In the genomic region with DNA sequence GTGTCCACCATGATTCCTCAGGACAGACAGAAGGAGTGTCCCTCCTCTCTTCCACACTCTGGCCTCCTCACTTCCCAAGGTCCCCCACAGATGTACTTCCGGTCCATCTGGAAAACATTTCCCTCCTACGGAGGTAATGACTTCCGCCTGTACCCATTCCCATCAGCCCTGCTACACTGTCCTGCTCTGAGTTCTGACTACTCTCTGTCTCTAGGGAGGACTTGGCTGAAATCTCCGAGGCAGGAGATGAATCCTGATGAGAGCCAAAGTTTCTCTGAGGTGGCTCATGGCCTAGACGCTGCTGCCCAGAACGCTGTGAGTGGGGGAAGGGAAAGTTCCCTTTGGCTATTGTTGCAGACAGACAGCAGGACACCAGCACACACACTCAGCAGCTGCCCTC, we compare ENCODE assay signal across 11 mouse cellular contexts. TPM values are rescaled to one million over a fixed set of nuclear protein-coding genes. Genes with fewer than 3 reads are reported as not detected.
DNase-seq lines count a peak whose midpoint lies in the region; ATAC-seq lines count a peak whose summit lies in the region.
"Had no signal": no experiment of that assay in that cellular context is flagged by ENCODE, and none has a peak within 500 bp of the region (broad histone marks: within the 10 kb centered on the region; RNA-seq: fewer than 3 reads in every experiment).

No protein-coding gene starts in this region.

- peaks cover 18% of the 10 kb centered on the region for H3K27me3 ChIP-seq in embryonic facial prominence, embryonic 10.5 days (replicated peaks; ENCODE audit: low read depth, poor library complexity, severe bottlenecking)
- H3K27me3 ChIP-seq in hindbrain, embryonic 15.5 days, result peaks cover 9% of the 10 kb centered on the region; the same call in 1 of the 2 replicates
- peaks cover 4% of the 10 kb centered on the region for H3K27me3 ChIP-seq in neural tube, embryonic 11.5 days (ENCODE audit: control insufficient read depth, insufficient read depth, low read length)

- no peak for ATAC-seq in hindbrain, embryonic 15.5 days (ENCODE audit: low FRiP score, low read depth)
- ATAC-seq in neural tube, embryonic 11.5 days (ENCODE audit: insufficient read depth, low FRiP score, low TSS enrichment), result no peak
- ATAC-seq in erythroblast, adult 5-6 weeks (replicated peaks; ENCODE audit: low FRiP score, poor library complexity, severe bottlenecking), result no peak

- H3K4me1 ChIP-seq in embryonic facial prominence, embryonic 10.5 days, result peaks cover 52% of the 10 kb centered on the region
- H3K4me1 ChIP-seq in hindbrain, embryonic 15.5 days (replicated peaks), result peaks cover 36% of the 10 kb centered on the region
- peaks cover 28% of the 10 kb centered on the region for H3K4me1 ChIP-seq in neural tube, embryonic 11.5 days (ENCODE audit: control insufficient read depth, insufficient read depth, low read length)

- H3K36me3 ChIP-seq in embryonic facial prominence, embryonic 10.5 days (replicated peaks), result no peaks in the 10 kb centered on the region
- no peaks in the 10 kb centered on the region for H3K36me3 ChIP-seq in hindbrain, embryonic 15.5 days
- no peaks in the 10 kb centered on the region for H3K36me3 ChIP-seq in neural tube, embryonic 11.5 days (ENCODE audit: control insufficient read depth, insufficient read depth, low read length)
- H3K36me3 ChIP-seq: lung, embryonic 15.5 days had no signal

- H3K4me3 ChIP-seq in embryonic facial prominence, embryonic 10.5 days, result peak overlapping the region; percentile 33; the same call in 1 of the 2 replicates
- no peak overlapping the region for H3K4me3 ChIP-seq in hindbrain, embryonic 15.5 days
- no peak overlapping the region for H3K4me3 ChIP-seq in neural tube, embryonic 11.5 days (ENCODE audit: low read depth, low read length)
- H3K4me3 ChIP-seq: lung, embryonic 15.5 days had no signal

- H3K4me2 ChIP-seq in hindbrain, embryonic 15.5 days, result no peak overlapping the region
- H3K4me2 ChIP-seq in neural tube, embryonic 11.5 days (ENCODE audit: low read depth), result no peak overlapping the region
- H3K4me2 ChIP-seq: lung, embryonic 15.5 days had no signal

- 25% methylated on average over 6 of the region's 6 CpGs for WGBS in embryonic facial prominence, embryonic 10.5 days
- WGBS in hindbrain, embryonic 15.5 days, result 31% methylated on average over 6 of the region's 6 CpGs
- WGBS in neural tube, embryonic 11.5 days, result 35% methylated on average over 6 of the region's 6 CpGs

- H3K27ac ChIP-seq in embryonic facial prominence, embryonic 10.5 days (replicated peaks), result peak overlapping the region; percentile 84
- peak overlapping the region; percentile 83 for H3K27ac ChIP-seq in hindbrain, embryonic 15.5 days (replicated peaks)
- 0 out of 2 replicates have a peak overlapping the region, but pooled peaks have one; percentile 27 for H3K27ac ChIP-seq in neural tube, embryonic 11.5 days (ENCODE audit: low read depth, low read length)
- H3K27ac ChIP-seq: lung, embryonic 15.5 days had no signal

- H3K9me3 ChIP-seq in embryonic facial prominence, embryonic 10.5 days, result no peaks in the 10 kb centered on the region; the same call in 1 of the 2 replicates
- no peaks in the 10 kb centered on the region for H3K9me3 ChIP-seq in hindbrain, embryonic 15.5 days
- H3K9me3 ChIP-seq in neural tube, embryonic 11.5 days (ENCODE audit: control insufficient read depth, low read length), result no peaks in the 10 kb centered on the region
- H3K9me3 ChIP-seq: lung, embryonic 15.5 days had no signal

- peak; percentile 26 for DNase-seq in gastrocnemius, postnatal 14 days
- DNase-seq in gastrocnemius, postnatal 10 days, result no peak
- peak; percentile 56 for DNase-seq in embryonic facial prominence, embryonic 10.5 days (ENCODE audit: low spot score)
- peak; percentile 43 for DNase-seq in neural tube, embryonic 11.5 days (ENCODE audit: low spot score)
- DNase-seq in kidney, postnatal 25 days, result no peak
- no peak for DNase-seq in ovary, adult 18-20 months (ENCODE audit: low spot score)
- DNase-seq: heart, postnatal 4 days had no signal

- intact Hi-C loops in gastrocnemius, postnatal 14 days (cut with DNase I; ENCODE audit: low total_unique reads), result no loop called here

- H3K9ac ChIP-seq in hindbrain, embryonic 15.5 days, result no peak overlapping the region
- no peak overlapping the region for H3K9ac ChIP-seq in neural tube, embryonic 11.5 days (ENCODE audit: low read length)
- H3K9ac ChIP-seq: lung, embryonic 15.5 days had no signal

RNA-seq across cellular contexts. Expression of a gene that starts 5.0 kb away (rescaled TPM):
- total RNA-seq in gastrocnemius, postnatal 14 days (2021), result under 1 TPM; 0.13 to 0.53 TPM
- total RNA-seq in gastrocnemius, postnatal 10 days (2021), result under 1 TPM; 0.33 to 0.61 TPM
- polyA plus RNA-seq in embryonic facial prominence, embryonic 10.5 days (2016; fragmentation: Nextera tagmentation; extraction: Ambion mirVana), result 0.05 TPM in 1 of 2 replicates, not detected in the other
- polyA plus RNA-seq in hindbrain, embryonic 15.5 days (2015; fragmentation: Nextera tagmentation; extraction: Ambion mirVana), result 0.12 and 0.14 TPM in 2 replicates
- polyA plus RNA-seq in neural tube, embryonic 11.5 days (2014; fragmentation: Nextera tagmentation; extraction: Ambion mirVana), result 0.17 and 0.19 TPM in 2 replicates
- not detected in 2 replicates for total RNA-seq in erythroblast, adult 5-6 weeks (2015; ENCODE audit: low replicate concordance)
- total RNA-seq in erythroblast, adult 5-6 weeks (2017; ENCODE audit: low replicate concordance), result not detected in 2 replicates
- polyA plus RNA-seq: C2C12 had no signal

RNA-seq across cellular contexts. Expression of a gene that starts 7.6 kb away (rescaled TPM):
- total RNA-seq in gastrocnemius, postnatal 14 days (2021), result 1 to 10 TPM; 7.8 to 8.7 TPM
- 1 to 10 TPM; 7.2 to 7.5 TPM for total RNA-seq in gastrocnemius, postnatal 10 days (2021)
- polyA plus RNA-seq in embryonic facial prominence, embryonic 10.5 days (2016; fragmentation: Nextera tagmentation; extraction: Ambion mirVana), result 4.9 and 7.2 TPM in 2 replicates
- polyA plus RNA-seq in hindbrain, embryonic 15.5 days (2015; fragmentation: Nextera tagmentation; extraction: Ambion mirVana), result 6.7 and 6.9 TPM in 2 replicates
- polyA plus RNA-seq in neural tube, embryonic 11.5 days (2014; fragmentation: Nextera tagmentation; extraction: Ambion mirVana), result 9.5 and 10.5 TPM in 2 replicates
- total RNA-seq in erythroblast, adult 5-6 weeks (2015; ENCODE audit: low replicate concordance), result not detected in 2 replicates
- 0.14 TPM in 1 of 2 replicates, not detected in the other for total RNA-seq in erythroblast, adult 5-6 weeks (2017; ENCODE audit: low replicate concordance)
- polyA plus RNA-seq: C2C12 had no signal

RNA-seq across cellular contexts. Expression of a gene that starts 59.0 kb away (rescaled TPM):
- 10 to 100 TPM; 68.9 to 75.6 TPM for total RNA-seq in gastrocnemius, postnatal 14 days (2021)
- 10 to 100 TPM; 61.9 to 80.5 TPM for total RNA-seq in gastrocnemius, postnatal 10 days (2021)
- polyA plus RNA-seq in embryonic facial prominence, embryonic 10.5 days (2016; fragmentation: Nextera tagmentation; extraction: Ambion mirVana), result 128 and 134 TPM in 2 replicates
- polyA plus RNA-seq in hindbrain, embryonic 15.5 days (2015; fragmentation: Nextera tagmentation; extraction: Ambion mirVana), result 100 and 101 TPM in 2 replicates
- polyA plus RNA-seq in neural tube, embryonic 11.5 days (2014; fragmentation: Nextera tagmentation; extraction: Ambion mirVana), result 118 and 127 TPM in 2 replicates
- 8.5 and 8.6 TPM in 2 replicates for total RNA-seq in erythroblast, adult 5-6 weeks (2015; ENCODE audit: low replicate concordance)
- total RNA-seq in erythroblast, adult 5-6 weeks (2017; ENCODE audit: low replicate concordance), result 2.2 and 5.3 TPM in 2 replicates

Comparison
In these comparisons a context has a peak if more than half of its experiments do, and no peak if none do; other contexts are left out.
1. DNase-seq: peak in gastrocnemius, postnatal 14 days (single experiment), embryonic facial prominence, embryonic 10.5 days (single experiment) and neural tube, embryonic 11.5 days (single experiment); none in gastrocnemius, postnatal 10 days (single experiment), kidney, postnatal 25 days (0 of 2) and ovary, adult 18-20 months (single experiment).
2. H3K27ac ChIP-seq: peak in every context shown above with its lines; median percentile 84 in embryonic facial prominence, embryonic 10.5 days; 83 in hindbrain, embryonic 15.5 days; 27 in neural tube, embryonic 11.5 days.
3. RNA of a gene that starts 7.6 kb away (total RNA-seq): 7.8 to 8.7 TPM in gastrocnemius, postnatal 14 days and 7.2 to 7.5 TPM in gastrocnemius, postnatal 10 days; 0.14 TPM in erythroblast, adult 5-6 weeks; every median in the first group is over 4 times any median in the second.
4. RNA of a gene that starts 59.0 kb away (total RNA-seq): 61.9 to 80.5 TPM in gastrocnemius, postnatal 10 days and 68.9 to 75.6 TPM in gastrocnemius, postnatal 14 days; 2.2 to 8.6 TPM in erythroblast, adult 5-6 weeks; every median in the first group is over 4 times any median in the second.